Comparison of ENCODE assay signal across 13 mouse cellular contexts in genomic region chr6:131513287-131513686, GRCm38 (mm10). TPM values are rescaled to one million over a fixed set of nuclear protein-coding genes. Genes with fewer than 3 reads are reported as not detected.
DNase-seq lines count a peak whose midpoint lies in the region; ATAC-seq and TF ChIP-seq lines count a peak whose summit lies in the region.
"Had no signal": no experiment of that assay in that cellular context is flagged by ENCODE, and none has a peak within 500 bp of the region (broad histone marks: within the 10 kb centered on the region; RNA-seq: fewer than 3 reads in every experiment).

No protein-coding gene starts in this region.

- no peak overlapping the region for H3K9ac ChIP-seq in heart, postnatal 0 days (replicated peaks; ENCODE audit: low read depth, low read length)
- H3K9ac ChIP-seq in heart, embryonic 12.5 days = no peak overlapping the region

- no peaks in the 10 kb centered on the region for H3K4me1 ChIP-seq in heart, postnatal 0 days (ENCODE audit: control insufficient read depth, insufficient read depth)
- H3K4me1 ChIP-seq in heart, embryonic 12.5 days (replicated peaks) = no peaks in the 10 kb centered on the region

- no peak for DNase-seq in heart, postnatal 0 days (ENCODE audit: low spot score)
- DNase-seq in 3T3-L1 (ENCODE audit: low read depth, low spot score) (peak; percentile 50), ES-CJ7 (ENCODE audit: low read depth, low spot score) (peak; percentile 33)
- peak; percentile 1 for DNase-seq in embryo, embryonic 11.5 days (ENCODE audit: low read depth, low spot score)
- no peak for DNase-seq in adrenal gland, adult 18-20 months (ENCODE audit: low spot score in 2 of 2)
- DNase-seq: kidney, postnatal 14 days; right cerebral cortex, postnatal 14 days had no signal

- H3K9me3 ChIP-seq in heart, postnatal 0 days (replicated peaks; ENCODE audit: control insufficient read depth, low read length) = no peaks in the 10 kb centered on the region
- H3K9me3 ChIP-seq in heart, embryonic 12.5 days (replicated peaks) = no peaks in the 10 kb centered on the region

- no peak for ATAC-seq in heart, postnatal 0 days (ENCODE audit: insufficient read depth, low read depth)
- ATAC-seq in heart, embryonic 12.5 days (ENCODE audit: insufficient number of reproducible peaks, low FRiP score) = no peak
- no peak for ATAC-seq in erythroblast, adult 5-6 weeks (replicated peaks; ENCODE audit: low FRiP score, poor library complexity, severe bottlenecking)
- ATAC-seq in frontal cortex, adult (ENCODE audit: low TSS enrichment) = no peak

- peak; percentile 30 for TF ChIP-seq CTCF in heart, postnatal 0 days (IDR thresholded peaks at IDR 0.05; ENCODE audit: low read depth)

- TF ChIP-seq EP300 in heart, postnatal 0 days (IDR thresholded peaks at IDR 0.05; ENCODE audit: low read depth) = no peak

- H3K36me3 ChIP-seq in heart, postnatal 0 days (replicated peaks; ENCODE audit: control insufficient read depth, insufficient read depth, low read length) = no peaks in the 10 kb centered on the region
- no peaks in the 10 kb centered on the region for H3K36me3 ChIP-seq in heart, embryonic 12.5 days

- no peak overlapping the region for H3K27ac ChIP-seq in heart, postnatal 0 days (ENCODE audit: low read depth)
- H3K27ac ChIP-seq in heart, embryonic 12.5 days (ENCODE audit: poor library complexity, severe bottlenecking) = no peak overlapping the region

- no peak overlapping the region for H3K4me3 ChIP-seq in heart, postnatal 0 days (ENCODE audit: low read depth, low read length)
- no peak overlapping the region for H3K4me3 ChIP-seq in heart, embryonic 12.5 days

- no peaks in the 10 kb centered on the region for H3K27me3 ChIP-seq in heart, postnatal 0 days (ENCODE audit: control insufficient read depth, insufficient read depth, low read length)
- no peaks in the 10 kb centered on the region for H3K27me3 ChIP-seq in heart, embryonic 12.5 days (replicated peaks)

- no peak overlapping the region for H3K4me2 ChIP-seq in heart, postnatal 0 days (ENCODE audit: low read depth, low read length)
- no peak overlapping the region for H3K4me2 ChIP-seq in heart, embryonic 12.5 days

RNA-seq across cellular contexts. Expression of gene 5430401F13Rik, which starts 27.1 kb away (rescaled TPM):
- not detected in 2 replicates for total RNA-seq in heart, postnatal 0 days (2014; rRNA removed; ENCODE audit: low replicate concordance)
- not detected in 2 replicates for polyA plus RNA-seq in heart, postnatal 0 days (2015; fragmentation: Nextera tagmentation; extraction: Ambion mirVana)
- not detected in 2 replicates for polyA plus RNA-seq in heart, embryonic 12.5 days (2016; fragmentation: Nextera tagmentation; extraction: Ambion mirVana)
- total RNA-seq in erythroblast, adult 5-6 weeks (2015; ENCODE audit: low replicate concordance) = not detected in 2 replicates
- total RNA-seq in erythroblast, adult 5-6 weeks (2017; ENCODE audit: low replicate concordance) = not detected in 2 replicates
- total RNA-seq in adrenal gland, adult 18-20 months (2021) = not detected
- total RNA-seq: heart, postnatal 25 days; left cerebral cortex, postnatal 25 days had no signal
- polyA plus RNA-seq: cortical plate, adult 2 months had no signal

RNA-seq across cellular contexts. Expression of gene Gm6619, which starts 27.1 kb away (rescaled TPM):
- not detected in 2 replicates for total RNA-seq in heart, postnatal 0 days (2014; rRNA removed; ENCODE audit: low replicate concordance)
- not detected in 2 replicates for polyA plus RNA-seq in heart, postnatal 0 days (2015; fragmentation: Nextera tagmentation; extraction: Ambion mirVana)
- polyA plus RNA-seq in heart, embryonic 12.5 days (2016; fragmentation: Nextera tagmentation; extraction: Ambion mirVana) = not detected in 2 replicates
- total RNA-seq in erythroblast, adult 5-6 weeks (2015; ENCODE audit: low replicate concordance) = not detected in 2 replicates
- not detected in 2 replicates for total RNA-seq in erythroblast, adult 5-6 weeks (2017; ENCODE audit: low replicate concordance)
- total RNA-seq in adrenal gland, adult 18-20 months (2021) = not detected
- total RNA-seq: heart, postnatal 25 days; left cerebral cortex, postnatal 25 days had no signal
- polyA plus RNA-seq: cortical plate, adult 2 months had no signal

Comparison
In these comparisons a context has a peak if more than half of its experiments do, and no peak if none do; other contexts are left out.
1. DNase-seq: peak in 3T3-L1 (single experiment), ES-CJ7 (single experiment) and embryo, embryonic 11.5 days (single experiment); none in heart, postnatal 0 days (single experiment) and adrenal gland, adult 18-20 months (0 of 2).